30 mouse cellular contexts compared by ENCODE assay signal in the genomic region with DNA sequence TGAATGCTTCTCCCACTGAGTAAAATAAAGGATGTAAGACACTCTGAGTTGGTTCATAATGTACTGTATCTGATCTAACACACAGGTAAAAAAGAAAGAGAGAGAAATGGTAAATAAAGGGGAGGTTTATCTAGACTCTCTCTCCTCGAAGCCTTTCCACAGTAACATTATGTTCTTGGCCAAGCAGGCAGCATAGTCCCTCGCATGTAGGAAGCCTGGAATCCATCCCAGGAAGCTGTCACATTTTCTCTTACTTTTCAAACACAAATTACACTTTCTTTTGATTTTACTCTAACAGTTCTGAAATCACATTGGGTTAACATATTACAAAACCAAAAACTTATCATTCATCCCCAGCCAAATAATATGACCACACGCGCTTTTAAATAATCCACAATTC. TPM values are rescaled to one million over a fixed set of nuclear protein-coding genes. Genes with fewer than 3 reads are reported as not detected.
A peak's percentile ranks its signal among the peaks of the same experiment; 100 is the strongest.
DNase-seq lines count a peak whose midpoint lies in the region; ATAC-seq and TF ChIP-seq lines count a peak whose summit lies in the region.
"Had no signal": no experiment of that assay in that cellular context is flagged by ENCODE, and none has a peak within 500 bp of the region (broad histone marks: within the 10 kb centered on the region; RNA-seq: fewer than 3 reads in every experiment).

No protein-coding gene starts in this region.

- no peak overlapping the region for H3K4me3 ChIP-seq in liver, postnatal 0 days (ENCODE audit: low read depth, low read length)
- no peak overlapping the region for H3K4me3 ChIP-seq in hindbrain, embryonic 16.5 days (ENCODE audit: low read length)
- H3K4me3 ChIP-seq: embryonic facial prominence, embryonic 15.5 days; erythroblast, embryonic 14.5 days; forebrain, embryonic 10.5 days; heart, embryonic 10.5 days; hindbrain, embryonic 12.5 days had no signal

- no peak for TF ChIP-seq CTCF in liver, postnatal 0 days (IDR thresholded peaks at IDR 0.05; ENCODE audit: low read depth)
- TF ChIP-seq CTCF in brain, embryonic 14.5 days (IDR thresholded peaks at IDR 0.05; ENCODE audit: borderline replicate concordance, extremely low read depth, insufficient read depth, insufficient read length), result no peak

- H3K4me2 ChIP-seq in liver, postnatal 0 days (ENCODE audit: low read depth, low read length), result no peak overlapping the region
- H3K4me2 ChIP-seq in hindbrain, embryonic 16.5 days (ENCODE audit: low read length), result no peak overlapping the region
- H3K4me2 ChIP-seq: embryonic facial prominence, embryonic 15.5 days; hindbrain, embryonic 12.5 days had no signal

- DNase-seq in frontal cortex, postnatal 36 days (ENCODE audit: low spot score in 2 of 2), result peak; percentile 14 to 51
- no peak for DNase-seq in frontal cortex, postnatal 14 days (ENCODE audit: low spot score in 2 of 2)
- peak; percentile 26 to 34 for DNase-seq in left cerebral cortex, adult 18-20 months (ENCODE audit: low spot score in 2 of 2)
- no peak for DNase-seq in left cerebral cortex, adult 11 months (ENCODE audit: low spot score)
- DNase-seq in liver, postnatal 0 days, result no peak
- no peak for DNase-seq in liver
- DNase-seq in brain, embryonic 14.5 days (ENCODE audit: low read depth), result peak; percentile 12
- DNase-seq: adrenal gland, postnatal 14 days; cerebellum, postnatal 10 days; embryo, embryonic 11 days; gastrocnemius, postnatal 10 days; heart, adult 18-20 months; heart, postnatal 10 days; heart, postnatal 4 days had no signal

- H3K9ac ChIP-seq in liver, postnatal 0 days (replicated peaks), result no peak overlapping the region
- H3K9ac ChIP-seq in hindbrain, embryonic 16.5 days (ENCODE audit: low read depth, low read length), result no peak overlapping the region
- H3K9ac ChIP-seq: embryonic facial prominence, embryonic 15.5 days; hindbrain, embryonic 12.5 days had no signal

- 87% methylated on average over 4 of the region's 4 CpGs for WGBS in liver, postnatal 0 days (ENCODE audit: insufficient replicate concordance)
- 88% methylated on average over 4 of the region's 4 CpGs for WGBS in hindbrain, embryonic 16.5 days

- H3K27me3 ChIP-seq in liver, postnatal 0 days (ENCODE audit: insufficient read depth, low read length), result no peaks in the 10 kb centered on the region
- no peaks in the 10 kb centered on the region for H3K27me3 ChIP-seq in hindbrain, embryonic 16.5 days (replicated peaks; ENCODE audit: control insufficient read depth, insufficient read depth, low read length)
- H3K27me3 ChIP-seq: CH12.LX; embryonic facial prominence, embryonic 15.5 days; hindbrain, embryonic 12.5 days; Patski had no signal

- peak overlapping the region; percentile 26; the same call in 1 of the 2 replicates for H3K27ac ChIP-seq in liver, postnatal 0 days (ENCODE audit: low read depth)
- no peak overlapping the region for H3K27ac ChIP-seq in hindbrain, embryonic 16.5 days (ENCODE audit: low read depth, low read length)
- H3K27ac ChIP-seq: embryonic facial prominence, embryonic 15.5 days; forebrain, embryonic 10.5 days; heart, embryonic 10.5 days; hindbrain, embryonic 12.5 days; hindbrain, postnatal 0 days had no signal

- no peak for ATAC-seq in liver, postnatal 0 days
- ATAC-seq in hindbrain, embryonic 16.5 days, result no peak
- ATAC-seq: activated CD4-positive, CD25-positive, alpha-beta regulatory T cell, adult 4 months; forebrain, embryonic 14.5 days; hindbrain, postnatal 0 days; Patski had no signal

- TF ChIP-seq EP300 in liver, postnatal 0 days (IDR thresholded peaks at IDR 0.05; ENCODE audit: low read depth), result no peak

- no peak for TF ChIP-seq POLR2A in brain, embryonic 14.5 days (IDR thresholded peaks at IDR 0.05; ENCODE audit: borderline replicate concordance, extremely low read depth, insufficient read depth, insufficient read length, poor library complexity, severe bottlenecking)

- H3K36me3 ChIP-seq in liver, postnatal 0 days (replicated peaks; ENCODE audit: insufficient read depth, low read length), result peaks cover 14% of the 10 kb centered on the region; the same call in 1 of the 2 replicates
- H3K36me3 ChIP-seq in hindbrain, embryonic 16.5 days (ENCODE audit: control insufficient read depth, insufficient read depth, low read length), result peaks cover 7% of the 10 kb centered on the region; the same call in 1 of the 2 replicates

- no peaks in the 10 kb centered on the region for H3K9me3 ChIP-seq in liver, postnatal 0 days (ENCODE audit: low read length)
- H3K9me3 ChIP-seq in hindbrain, embryonic 16.5 days (ENCODE audit: control insufficient read depth, low read length), result no peaks in the 10 kb centered on the region
- H3K9me3 ChIP-seq: embryonic facial prominence, embryonic 15.5 days; forebrain, embryonic 10.5 days; heart, embryonic 10.5 days; hindbrain, embryonic 12.5 days had no signal

- H3K4me1 ChIP-seq in liver, postnatal 0 days (ENCODE audit: insufficient read depth), result 0 out of 2 replicates have a peak, but pooled peaks cover 4% of the 10 kb centered on the region
- H3K4me1 ChIP-seq in hindbrain, embryonic 16.5 days (ENCODE audit: control insufficient read depth, insufficient read depth, low read depth, low read length), result no peaks in the 10 kb centered on the region
- H3K4me1 ChIP-seq: embryonic facial prominence, embryonic 15.5 days; forebrain, embryonic 10.5 days; heart, embryonic 10.5 days; hindbrain, embryonic 12.5 days had no signal

RNA-seq across cellular contexts. Expression of a gene that starts 7.5 kb away (rescaled TPM):
- 10 to 100 TPM; 22.0 to 25.5 TPM for total RNA-seq in left cerebral cortex, adult 18-20 months (2021)
- polyA plus RNA-seq in liver, postnatal 0 days (2015; fragmentation: Nextera tagmentation; extraction: Ambion mirVana), result 12.1 TPM in 2 replicates
- 15.4 and 17.3 TPM in 2 replicates for polyA plus RNA-seq in brain, embryonic 14.5 days (2012; rRNA removed)
- polyA plus RNA-seq in hindbrain, embryonic 16.5 days (2015; fragmentation: Nextera tagmentation; extraction: Ambion mirVana), result 18.2 and 18.5 TPM in 2 replicates

RNA-seq across cellular contexts. Expression of a gene that starts 12.5 kb away (rescaled TPM):
- total RNA-seq in left cerebral cortex, adult 18-20 months (2021), result 10 to 100 TPM; 38.3 to 39.7 TPM
- 3.0 and 3.6 TPM in 2 replicates for polyA plus RNA-seq in liver, postnatal 0 days (2015; fragmentation: Nextera tagmentation; extraction: Ambion mirVana)
- polyA plus RNA-seq in brain, embryonic 14.5 days (2012; rRNA removed), result 40.2 and 43.4 TPM in 2 replicates
- 29.8 and 30.6 TPM in 2 replicates for polyA plus RNA-seq in hindbrain, embryonic 16.5 days (2015; fragmentation: Nextera tagmentation; extraction: Ambion mirVana)

RNA-seq across cellular contexts. Expression of a gene that starts 40.8 kb away (rescaled TPM):
- total RNA-seq in left cerebral cortex, adult 18-20 months (2021), result not detected
- not detected in 2 replicates for polyA plus RNA-seq in liver, postnatal 0 days (2015; fragmentation: Nextera tagmentation; extraction: Ambion mirVana)
- polyA plus RNA-seq in brain, embryonic 14.5 days (2012; rRNA removed), result not detected in 2 replicates
- polyA plus RNA-seq in hindbrain, embryonic 16.5 days (2015; fragmentation: Nextera tagmentation; extraction: Ambion mirVana), result not detected in 2 replicates
- total RNA-seq: adrenal gland, adult 18-20 months; adrenal gland, postnatal 14 days; CH12.LX; gastrocnemius, postnatal 10 days; gastrocnemius, postnatal 4 days; heart, adult 18-20 months; heart, postnatal 10 days; heart, postnatal 4 days; hindbrain, postnatal 0 days had no signal
- polyA plus RNA-seq: activated CD4-positive, CD25-positive, alpha-beta regulatory T cell, adult 4 months; cerebellum, adult 2 months; embryonic facial prominence, embryonic 11.5 days; embryonic facial prominence, embryonic 15.5 days; erythroblast, embryonic 14.5 days; forebrain, embryonic 10.5 days; forebrain, embryonic 14.5 days; heart, embryonic 10.5 days; heart, embryonic 14.5 days; hindbrain, embryonic 12.5 days; hindbrain, postnatal 0 days; Patski had no signal

RNA-seq across cellular contexts. Expression of a gene that starts 59.9 kb away (rescaled TPM):
- total RNA-seq in left cerebral cortex, adult 18-20 months (2021), result under 1 TPM; 0.21 to 0.40 TPM
- 4.9 and 5.1 TPM in 2 replicates for polyA plus RNA-seq in liver, postnatal 0 days (2015; fragmentation: Nextera tagmentation; extraction: Ambion mirVana)
- 1.6 and 2.0 TPM in 2 replicates for polyA plus RNA-seq in brain, embryonic 14.5 days (2012; rRNA removed)
- polyA plus RNA-seq in hindbrain, embryonic 16.5 days (2015; fragmentation: Nextera tagmentation; extraction: Ambion mirVana), result 1.3 and 1.6 TPM in 2 replicates
- total RNA-seq: CH12.LX had no signal
- polyA plus RNA-seq: activated CD4-positive, CD25-positive, alpha-beta regulatory T cell, adult 4 months had no signal

Comparison
In these comparisons a context has a peak if more than half of its experiments do, and no peak if none do; other contexts are left out.
1. DNase-seq: peak in frontal cortex, postnatal 36 days (2 of 2), left cerebral cortex, adult 18-20 months (2 of 2) and brain, embryonic 14.5 days (single experiment); none in frontal cortex, postnatal 14 days (0 of 2), left cerebral cortex, adult 11 months (single experiment), liver, postnatal 0 days (single experiment) and liver (single experiment).